Mouse (Mus musculus): ENCODE data around the gene Spock3. TPM values are rescaled to one million over a fixed set of nuclear protein-coding genes. Genes with fewer than 3 reads are reported as not detected.
"Not testable (repeated sequence)": the region's sequence is repeated elsewhere in the genome, so short reads cannot be mapped to it uniquely, and the experiment has no call there.

Gene Spock3
- polyA plus RNA-seq, 1 experiment from 2014 or later = 2.6 TPM

GRCm38 (mm10) chr8:63112919-63113318 lies 162.1 kb downstream of the Spock3 start:
- Histone ChIP-seq H3K4me2 (no peak overlapping the region), H3K9me3 (replicated peaks; ENCODE audit: control insufficient read depth, low read length) (no peaks in the 10 kb centered on the region), H3K36me3 (ENCODE audit: control insufficient read depth, insufficient read depth, low read length) (no peaks in the 10 kb centered on the region), H3K9ac (ENCODE audit: low read depth, low read length) (no peak overlapping the region), H3K4me3 (ENCODE audit: low read depth, low read length) (no peak overlapping the region), H3K27ac (ENCODE audit: low read depth, low read length) (no peak overlapping the region), H3K4me1 (ENCODE audit: control insufficient read depth, insufficient read depth, low read length) (no peaks in the 10 kb centered on the region), H3K27me3 (ENCODE audit: control insufficient read depth, insufficient read depth, low read length) (no peaks in the 10 kb centered on the region)
- 71% methylated on average over 1 of the region's 1 CpGs for WGBS (ENCODE audit: insufficient replicate concordance)
- no peak for ATAC-seq (replicated peaks; ENCODE audit: insufficient number of reproducible peaks, low FRiP score, low TSS enrichment)

- H3K27ac ChIP-seq (ENCODE audit: low read depth, low read length) = no peak overlapping the region
- no peak for ATAC-seq (replicated peaks; ENCODE audit: insufficient number of reproducible peaks, low FRiP score, low TSS enrichment)
- no peak overlapping the region for H3K4me3 ChIP-seq (ENCODE audit: low read depth, low read length)
- H3K9ac ChIP-seq (ENCODE audit: low read depth, low read length) = no peak overlapping the region
- no peaks in the 10 kb centered on the region for H3K4me1 ChIP-seq (ENCODE audit: control insufficient read depth, insufficient read depth, low read length)
- H3K27me3 ChIP-seq (ENCODE audit: control insufficient read depth, insufficient read depth, low read length) = no peaks in the 10 kb centered on the region
- H3K4me2 ChIP-seq = no peak overlapping the region
- H3K9me3 ChIP-seq (replicated peaks; ENCODE audit: control insufficient read depth, low read length) = no peaks in the 10 kb centered on the region
- WGBS (ENCODE audit: insufficient replicate concordance) = 74% methylated on average over 2 of the region's 2 CpGs
- H3K36me3 ChIP-seq (ENCODE audit: control insufficient read depth, insufficient read depth, low read length) = no peaks in the 10 kb centered on the region
These were observed 169.7 kb downstream of the Spock3 start for GRCm38 (mm10) chr8:63120508-63120907.

- Histone ChIP-seq H3K27me3 (ENCODE audit: control insufficient read depth, insufficient read depth, low read length) (no peaks in the 10 kb centered on the region), H3K27ac (ENCODE audit: low read depth, low read length) (no peak overlapping the region), H3K4me3 (ENCODE audit: low read depth, low read length) (no peak overlapping the region), H3K9me3 (replicated peaks; ENCODE audit: control insufficient read depth, low read length) (no peaks in the 10 kb centered on the region), H3K36me3 (ENCODE audit: control insufficient read depth, insufficient read depth, low read length) (no peaks in the 10 kb centered on the region), H3K4me2 (no peak overlapping the region), H3K9ac (ENCODE audit: low read depth, low read length) (no peak overlapping the region), H3K4me1 (ENCODE audit: control insufficient read depth, insufficient read depth, low read length) (no peaks in the 10 kb centered on the region)
- WGBS (ENCODE audit: insufficient replicate concordance) = 85% methylated on average over 3 of the region's 3 CpGs
- no peak for ATAC-seq (replicated peaks; ENCODE audit: insufficient number of reproducible peaks, low FRiP score, low TSS enrichment)
These were observed 184.6 kb downstream of the Spock3 start for GRCm38 (mm10) chr8:63135406-63135805.

GRCm38 (mm10) chr8:63163861-63164260 lies 213.1 kb downstream of the Spock3 start:
- not testable (repeated sequence) for ATAC-seq (replicated peaks; ENCODE audit: insufficient number of reproducible peaks, low FRiP score, low TSS enrichment)

GRCm38 (mm10) chr8:63165326-63165725 lies 214.5 kb downstream of the Spock3 start:
- ATAC-seq (replicated peaks; ENCODE audit: insufficient number of reproducible peaks, low FRiP score, low TSS enrichment) = no peak
- H3K9ac ChIP-seq (ENCODE audit: low read depth, low read length) = no peak overlapping the region
- H3K4me3 ChIP-seq (ENCODE audit: low read depth, low read length) = no peak overlapping the region
- H3K4me1 ChIP-seq (ENCODE audit: control insufficient read depth, insufficient read depth, low read length) = no peaks in the 10 kb centered on the region
- H3K4me2 ChIP-seq = no peak overlapping the region
- H3K36me3 ChIP-seq (ENCODE audit: control insufficient read depth, insufficient read depth, low read length) = no peaks in the 10 kb centered on the region
- H3K27ac ChIP-seq (ENCODE audit: low read depth, low read length) = no peak overlapping the region
- H3K27me3 ChIP-seq (ENCODE audit: control insufficient read depth, insufficient read depth, low read length) = no peaks in the 10 kb centered on the region
- H3K9me3 ChIP-seq (replicated peaks; ENCODE audit: control insufficient read depth, low read length) = no peaks in the 10 kb centered on the region

More at GRCm38 (mm10) chr8:63163861-63164260, 213.1 kb downstream of the Spock3 start:
- not testable (repeated sequence) for H3K9me3 ChIP-seq (replicated peaks; ENCODE audit: control insufficient read depth, low read length); H3K27ac ChIP-seq (ENCODE audit: low read depth, low read length); H3K4me1 ChIP-seq (ENCODE audit: control insufficient read depth, insufficient read depth, low read length); H3K27me3 ChIP-seq (ENCODE audit: control insufficient read depth, insufficient read depth, low read length); H3K9ac ChIP-seq (ENCODE audit: low read depth, low read length); H3K4me2 ChIP-seq; H3K4me3 ChIP-seq (ENCODE audit: low read depth, low read length); H3K36me3 ChIP-seq (ENCODE audit: control insufficient read depth, insufficient read depth, low read length)
- WGBS (ENCODE audit: insufficient replicate concordance) = 73% methylated on average over 2 of the region's 2 CpGs

GRCm38 (mm10) chr8:63169956-63170355 lies 219.1 kb downstream of the Spock3 start:
- Histone ChIP-seq H3K4me3 (ENCODE audit: low read depth, low read length) (no peak overlapping the region), H3K4me1 (ENCODE audit: control insufficient read depth, insufficient read depth, low read length) (no peaks in the 10 kb centered on the region), H3K36me3 (ENCODE audit: control insufficient read depth, insufficient read depth, low read length) (no peaks in the 10 kb centered on the region), H3K27ac (ENCODE audit: low read depth, low read length) (no peak overlapping the region), H3K9ac (ENCODE audit: low read depth, low read length) (no peak overlapping the region), H3K9me3 (replicated peaks; ENCODE audit: control insufficient read depth, low read length) (no peaks in the 10 kb centered on the region), H3K27me3 (ENCODE audit: control insufficient read depth, insufficient read depth, low read length) (no peaks in the 10 kb centered on the region), H3K4me2 (no peak overlapping the region)
- no peak for ATAC-seq (replicated peaks; ENCODE audit: insufficient number of reproducible peaks, low FRiP score, low TSS enrichment)

GRCm38 (mm10) chr8:63181272-63181671 lies 230.5 kb downstream of the Spock3 start:
- H3K9me3 ChIP-seq (replicated peaks; ENCODE audit: control insufficient read depth, low read length) = no peaks in the 10 kb centered on the region

GRCm38 (mm10) chr8:63258812-63259385 lies 308.1 kb downstream of the Spock3 start:
- Histone ChIP-seq H3K4me3 (ENCODE audit: low read depth, low read length) (no peak overlapping the region), H3K4me1 (ENCODE audit: control insufficient read depth, insufficient read depth, low read length) (peaks cover 2% of the 10 kb centered on the region; the same call in 1 of the 2 replicates), H3K4me2 (no peak overlapping the region), H3K27me3 (ENCODE audit: control insufficient read depth, insufficient read depth, low read length) (no peaks in the 10 kb centered on the region), H3K27ac (ENCODE audit: low read depth, low read length) (no peak overlapping the region), H3K9me3 (replicated peaks; ENCODE audit: control insufficient read depth, low read length) (no peaks in the 10 kb centered on the region), H3K9ac (ENCODE audit: low read depth, low read length) (no peak overlapping the region), H3K36me3 (ENCODE audit: control insufficient read depth, insufficient read depth, low read length) (no peaks in the 10 kb centered on the region)
- no peak for ATAC-seq (replicated peaks; ENCODE audit: insufficient number of reproducible peaks, low FRiP score, low TSS enrichment)

More at GRCm38 (mm10) chr8:63181272-63181671, 230.5 kb downstream of the Spock3 start:
- H3K4me1 ChIP-seq (ENCODE audit: control insufficient read depth, insufficient read depth, low read length) = no peaks in the 10 kb centered on the region
- H3K27me3 ChIP-seq (ENCODE audit: control insufficient read depth, insufficient read depth, low read length) = no peaks in the 10 kb centered on the region
- no peak for ATAC-seq (replicated peaks; ENCODE audit: insufficient number of reproducible peaks, low FRiP score, low TSS enrichment)
- no peaks in the 10 kb centered on the region for H3K36me3 ChIP-seq (ENCODE audit: control insufficient read depth, insufficient read depth, low read length)
- H3K9ac ChIP-seq (ENCODE audit: low read depth, low read length) = no peak overlapping the region
- 95% methylated on average over 1 of the region's 1 CpGs for WGBS (ENCODE audit: insufficient replicate concordance)
- no peak overlapping the region for H3K4me2 ChIP-seq
- no peak overlapping the region for H3K4me3 ChIP-seq (ENCODE audit: low read depth, low read length)
- H3K27ac ChIP-seq (ENCODE audit: low read depth, low read length) = no peak overlapping the region

- H3K27ac ChIP-seq (ENCODE audit: low read depth, low read length) = no peak overlapping the region
- no peak overlapping the region for H3K4me2 ChIP-seq
- H3K4me3 ChIP-seq (ENCODE audit: low read depth, low read length) = no peak overlapping the region
- no peak for ATAC-seq (replicated peaks; ENCODE audit: insufficient number of reproducible peaks, low FRiP score, low TSS enrichment)
- no peaks in the 10 kb centered on the region for H3K9me3 ChIP-seq (replicated peaks; ENCODE audit: control insufficient read depth, low read length)
- 33% methylated on average over 4 of the region's 4 CpGs for WGBS (ENCODE audit: insufficient replicate concordance)
- H3K36me3 ChIP-seq (ENCODE audit: control insufficient read depth, insufficient read depth, low read length) = no peaks in the 10 kb centered on the region
- no peaks in the 10 kb centered on the region for H3K27me3 ChIP-seq (ENCODE audit: control insufficient read depth, insufficient read depth, low read length)
- H3K4me1 ChIP-seq (ENCODE audit: control insufficient read depth, insufficient read depth, low read length) = peaks cover 2% of the 10 kb centered on the region; the same call in 1 of the 2 replicates
- H3K9ac ChIP-seq (ENCODE audit: low read depth, low read length) = no peak overlapping the region
These were observed 311.7 kb downstream of the Spock3 start for GRCm38 (mm10) chr8:63262516-63262915.
